Mouse (Mus musculus) hindbrain, embryonic 10.5 days (tissue): ENCODE measurements at regions not wholly inside any gene's neighbourhood (a gene's known extent, or its start where the extent isn't known, plus 50 kb on each side); places are given as distances from the start of the nearest gene placed in this dataset.

Experiments used
- DNase-seq: peaks from one replicate; pipeline ENCODE4 v3.0.0-alpha.2; 2017; ENCODE audit warnings: low spot score
- H3K27ac ChIP-seq: fragments of 300-500 bp; sonication (generic); 2 replicates; pipeline ENCODE4 v1.5.1; 2016; ENCODE audit warnings: mild to moderate bottlenecking, moderate library complexity
- H3K27me3 ChIP-seq: fragments of 300-500 bp; sonication (generic); 2 replicates; pipeline ENCODE4 v1.6.1; 2016; ENCODE audit warnings: mild to moderate bottlenecking; ENCODE audit not compliant: poor library complexity, insufficient read depth, severe bottlenecking
- H3K36me3 ChIP-seq: fragments of 300-500 bp; sonication (generic); 2 replicates; pipeline ENCODE4 v1.6.1; 2016; ENCODE audit warnings: mild to moderate bottlenecking, moderate library complexity
- H3K4me1 ChIP-seq: fragments of 300-500 bp; sonication (generic); replicated peaks from 2 replicates; pipeline ENCODE4 v1.6.1; 2016; ENCODE audit warnings: mild to moderate bottlenecking
- H3K4me3 ChIP-seq: fragments of 300-500 bp; sonication (generic); 2 replicates; pipeline ENCODE4 v1.5.1; 2016; ENCODE audit warnings: mild to moderate bottlenecking, moderate library complexity
- H3K9me3 ChIP-seq: fragments of 300-500 bp; sonication (generic); 2 replicates; pipeline ENCODE4 v1.6.1; 2016; ENCODE audit warnings: mild to moderate bottlenecking, moderate library complexity
- WGBS: fragments of 180-500 bp; shearing (Covaris S2); methylation state at CpG from one replicate; pipeline ENCODE4 v1.1.7; 2016; 5-methylcytosine and 5-hydroxymethylcytosine counted together

DNA sequence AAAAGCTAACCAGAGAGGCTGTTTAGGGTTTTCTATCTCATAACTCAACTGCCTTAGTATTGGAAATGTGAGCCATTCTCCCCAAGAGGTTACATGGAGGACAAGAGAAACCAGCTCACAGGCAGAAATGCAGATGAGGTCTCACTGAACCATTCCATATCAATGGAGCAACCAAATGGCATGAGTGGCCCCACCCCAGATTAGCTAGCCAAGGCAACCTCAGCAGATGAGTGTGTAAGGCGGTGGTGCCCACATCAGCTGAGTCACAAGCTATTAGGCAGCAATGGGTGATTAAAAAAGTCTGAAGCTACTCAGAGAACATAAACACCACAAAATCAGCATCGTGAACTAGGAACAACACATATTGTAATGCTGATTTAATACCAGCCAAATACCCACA is 133.2 kb downstream of the Lpin1 start:
- Histone ChIP-seq H3K4me1 (no peaks in the 10 kb centered on the region), H3K9me3 (no peaks in the 10 kb centered on the region), H3K27ac (no peak overlapping the region), H3K4me3 (no peak overlapping the region), H3K27me3 (no peaks in the 10 kb centered on the region), H3K36me3 (no peaks in the 10 kb centered on the region)
- 89% methylated on average over 2 of the region's 2 CpGs for WGBS
- no peak for DNase-seq

DNA sequence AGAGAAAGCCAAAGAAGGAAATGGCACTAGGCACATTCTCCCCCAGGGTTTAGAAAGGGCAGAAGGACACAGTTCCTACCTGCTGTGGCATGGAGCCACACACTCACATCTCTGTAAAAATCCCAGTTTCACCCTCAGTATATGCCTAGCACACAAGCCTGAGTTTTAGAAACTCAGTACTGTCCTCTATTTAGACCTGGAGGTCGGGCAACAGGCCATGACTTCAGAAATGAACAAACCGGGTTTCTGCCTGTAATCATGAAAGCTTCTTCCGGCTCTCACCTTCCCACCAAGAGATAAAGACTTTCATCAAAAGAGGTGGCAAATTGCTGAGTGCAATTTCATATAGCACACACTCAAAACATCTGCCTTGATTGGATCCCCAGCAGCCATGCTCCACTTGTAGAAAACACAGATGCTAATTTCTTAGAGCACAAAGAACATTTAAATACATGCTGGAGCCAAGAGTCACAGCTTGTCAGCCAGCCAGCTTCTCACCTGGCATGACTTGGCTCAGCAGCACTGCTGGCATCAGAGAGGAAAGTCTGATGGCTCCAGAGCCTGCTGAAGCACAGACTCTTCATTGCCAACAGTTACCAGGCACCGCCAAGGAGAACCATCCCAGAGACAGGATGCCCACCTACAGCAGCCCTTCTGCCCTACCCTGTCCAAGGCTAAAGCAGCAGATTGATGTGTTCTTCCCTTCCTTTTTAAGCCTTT is 136.2 kb downstream of the Lpin1 start:
- Histone ChIP-seq H3K36me3 (no peaks in the 10 kb centered on the region), H3K27ac (no peak overlapping the region), H3K4me1 (no peaks in the 10 kb centered on the region), H3K27me3 (no peaks in the 10 kb centered on the region), H3K9me3 (no peaks in the 10 kb centered on the region), H3K4me3 (no peak overlapping the region)
- DNase-seq: no peak
- 84% methylated on average over 4 of the region's 4 CpGs for WGBS

DNA sequence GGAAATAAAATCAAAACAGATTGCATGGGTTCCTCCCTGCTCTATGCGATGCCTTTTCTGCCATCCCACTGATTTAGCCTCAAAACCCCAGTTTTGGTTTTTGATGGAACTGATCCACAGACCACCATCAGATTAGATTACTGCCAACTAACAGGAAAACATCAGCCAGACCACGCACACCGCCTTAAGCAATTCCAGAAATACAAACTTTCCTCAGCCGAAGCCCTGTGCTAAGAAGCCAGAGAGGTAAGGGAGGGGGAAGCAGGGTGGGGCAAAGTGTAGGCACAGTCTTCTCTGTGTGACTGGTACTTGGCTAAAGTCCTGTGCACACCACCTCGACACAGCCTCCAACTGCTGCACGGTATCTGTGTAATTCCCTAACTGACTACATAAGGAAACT is 153.3 kb downstream of the Lpin1 start:
- Histone ChIP-seq H3K36me3 (no peaks in the 10 kb centered on the region), H3K27me3 (no peaks in the 10 kb centered on the region), H3K4me1 (no peaks in the 10 kb centered on the region), H3K9me3 (no peaks in the 10 kb centered on the region), H3K4me3 (no peak overlapping the region), H3K27ac (no peak overlapping the region)
- 91% methylated on average over 6 of the region's 6 CpGs for WGBS
- DNase-seq: no peak

DNA sequence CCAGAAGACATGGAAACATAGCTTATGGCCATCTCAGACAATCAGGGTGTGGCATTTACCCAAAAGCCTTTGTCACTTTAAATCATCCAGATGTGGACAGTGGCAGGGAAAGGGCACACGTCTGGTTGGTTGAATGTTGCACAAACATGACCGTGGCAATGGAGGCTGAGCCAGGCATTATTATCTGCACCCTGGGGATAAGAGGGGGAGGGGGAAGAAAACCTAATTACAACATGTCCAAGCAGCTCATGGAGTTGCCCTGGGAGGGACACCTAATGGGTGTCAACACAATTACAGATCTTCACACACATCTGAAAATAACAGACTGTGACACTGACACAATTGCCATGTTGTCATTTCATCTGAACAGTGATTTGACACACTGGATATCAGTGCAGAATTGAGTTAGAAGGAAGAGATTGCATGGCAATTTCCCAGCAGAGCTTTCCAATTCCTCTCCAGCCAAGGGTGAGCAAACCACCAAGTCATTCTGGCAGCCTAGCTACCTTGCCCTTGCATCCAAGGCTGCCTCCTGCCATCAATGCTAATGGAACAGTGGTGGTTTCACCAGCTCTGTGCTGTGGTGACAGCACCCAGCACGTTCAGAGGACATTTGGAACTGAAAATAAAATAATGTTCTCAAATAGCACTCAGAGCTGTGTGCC is 159.9 kb downstream of the Lpin1 start:
- DNase-seq: no peak
- Histone ChIP-seq H3K36me3 (no peaks in the 10 kb centered on the region), H3K4me3 (no peak overlapping the region), H3K27ac (no peak overlapping the region), H3K9me3 (peaks cover 5% of the 10 kb centered on the region; the same call in 1 of the 2 replicates), H3K4me1 (no peaks in the 10 kb centered on the region), H3K27me3 (no peaks in the 10 kb centered on the region)
- 72% methylated on average over 3 of the region's 3 CpGs for WGBS

DNA sequence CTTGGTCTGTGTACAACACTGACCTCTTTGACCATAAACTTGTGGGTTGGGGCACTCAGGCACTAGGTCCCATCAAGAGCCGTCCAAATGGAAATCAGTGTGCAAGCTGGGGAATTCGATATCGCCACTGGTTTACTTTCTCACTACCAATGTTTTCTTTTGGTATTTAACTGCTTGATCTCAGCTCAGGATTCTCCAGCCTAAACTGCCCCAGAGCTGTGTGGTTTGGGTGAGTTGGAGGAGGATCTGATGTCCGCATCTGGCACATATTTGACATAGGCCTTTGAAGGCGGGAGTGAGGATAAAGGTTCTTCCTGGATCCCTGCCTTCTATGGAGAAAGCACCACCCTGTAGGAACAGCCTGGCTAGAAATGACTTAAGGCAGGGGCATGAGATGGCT is 172.0 kb downstream of the Lpin1 start:
- 84% methylated on average over 5 of the region's 5 CpGs for WGBS
- no peak for DNase-seq

DNA sequence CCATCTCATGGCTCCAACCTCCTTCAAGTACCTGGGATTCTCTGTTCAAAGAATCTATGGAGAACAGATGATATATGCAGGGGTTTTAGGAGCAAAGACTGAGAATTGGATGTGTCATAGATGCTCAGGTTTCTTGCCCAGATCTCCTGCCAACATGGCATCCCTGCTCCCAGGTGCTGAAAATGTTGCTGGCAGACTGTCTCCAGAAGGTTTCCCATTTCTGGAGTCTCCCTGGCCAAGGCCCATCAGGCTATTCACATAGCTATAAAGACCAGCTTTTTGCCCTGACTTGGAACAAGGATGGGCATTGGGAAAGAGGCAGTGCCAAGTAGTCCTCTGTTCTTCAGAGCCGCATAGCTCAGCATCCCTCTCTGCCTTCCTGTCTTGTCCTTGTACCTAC is 173.8 kb downstream of the Lpin1 start:
- H3K4me3 ChIP-seq: no peak overlapping the region
- no peaks in the 10 kb centered on the region for H3K36me3 ChIP-seq
- 92% methylated on average over 1 of the region's 1 CpGs for WGBS
- no peaks in the 10 kb centered on the region for H3K27me3 ChIP-seq
- 0 out of 2 replicates have a peak, but pooled peaks cover 3% of the 10 kb centered on the region for H3K9me3 ChIP-seq
- H3K4me1 ChIP-seq: no peaks in the 10 kb centered on the region
- no peak for DNase-seq
- H3K27ac ChIP-seq: no peak overlapping the region

More for the DNA sequence above, 172.0 kb downstream of the Lpin1 start:
- Histone ChIP-seq H3K4me1 (no peaks in the 10 kb centered on the region), H3K27me3 (no peaks in the 10 kb centered on the region), H3K27ac (no peak overlapping the region), H3K4me3 (no peak overlapping the region), H3K9me3 (0 out of 2 replicates have a peak, but pooled peaks cover 3% of the 10 kb centered on the region), H3K36me3 (no peaks in the 10 kb centered on the region)

DNA sequence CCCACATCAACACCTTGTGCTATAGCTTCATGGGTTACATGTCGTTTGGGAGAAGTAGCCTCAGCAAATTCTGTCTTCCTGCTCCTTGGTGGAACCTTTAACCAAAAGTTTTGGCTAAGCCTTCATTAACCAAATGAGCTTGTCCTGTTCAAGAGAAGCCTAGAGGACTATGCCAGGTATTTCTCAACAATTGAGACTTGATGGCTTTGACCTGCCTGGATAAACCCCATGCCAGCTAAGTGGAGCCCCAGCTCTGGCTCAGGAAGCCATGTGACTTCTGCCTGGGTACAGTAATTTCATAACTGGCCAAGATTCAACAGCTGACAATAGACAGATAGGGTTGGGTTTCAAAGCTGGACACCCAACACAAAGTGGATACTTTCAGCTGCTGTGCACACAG is 174.5 kb downstream of the Lpin1 start:
- H3K27me3 ChIP-seq: no peaks in the 10 kb centered on the region
- H3K4me1 ChIP-seq: no peaks in the 10 kb centered on the region
- H3K36me3 ChIP-seq: no peaks in the 10 kb centered on the region
- no peak for DNase-seq
- no peak overlapping the region for H3K4me3 ChIP-seq
- no peak overlapping the region for H3K27ac ChIP-seq
- WGBS: 88% methylated on average over 1 of the region's 1 CpGs
- H3K9me3 ChIP-seq: 0 out of 2 replicates have a peak, but pooled peaks cover 3% of the 10 kb centered on the region

DNA sequence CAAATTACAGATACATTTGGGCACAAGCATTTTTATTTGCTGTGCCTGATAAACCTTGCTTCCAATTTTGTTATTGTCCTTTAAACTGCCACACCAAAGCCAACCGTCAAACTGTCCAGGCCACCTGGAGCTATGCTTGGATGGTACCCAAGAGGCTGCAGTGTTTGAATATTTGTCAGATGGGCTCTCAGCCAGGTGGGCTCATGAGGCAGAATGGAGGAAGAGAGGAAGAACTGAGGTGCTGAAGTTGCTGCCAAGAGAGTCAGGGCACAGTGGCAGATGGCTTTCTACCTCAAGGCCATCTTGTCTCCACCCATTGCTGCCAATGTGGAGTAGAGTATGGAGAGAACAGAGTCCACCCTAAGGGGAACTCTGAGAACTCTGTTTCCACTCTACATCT is 176.0 kb downstream of the Lpin1 start:
- H3K27me3 ChIP-seq: no peaks in the 10 kb centered on the region
- no peak overlapping the region for H3K27ac ChIP-seq
- no peaks in the 10 kb centered on the region for H3K36me3 ChIP-seq
- 89% methylated on average over 1 of the region's 1 CpGs for WGBS
- no peaks in the 10 kb centered on the region for H3K4me1 ChIP-seq
- DNase-seq: no peak
- H3K9me3 ChIP-seq: no peaks in the 10 kb centered on the region
- no peak overlapping the region for H3K4me3 ChIP-seq

DNA sequence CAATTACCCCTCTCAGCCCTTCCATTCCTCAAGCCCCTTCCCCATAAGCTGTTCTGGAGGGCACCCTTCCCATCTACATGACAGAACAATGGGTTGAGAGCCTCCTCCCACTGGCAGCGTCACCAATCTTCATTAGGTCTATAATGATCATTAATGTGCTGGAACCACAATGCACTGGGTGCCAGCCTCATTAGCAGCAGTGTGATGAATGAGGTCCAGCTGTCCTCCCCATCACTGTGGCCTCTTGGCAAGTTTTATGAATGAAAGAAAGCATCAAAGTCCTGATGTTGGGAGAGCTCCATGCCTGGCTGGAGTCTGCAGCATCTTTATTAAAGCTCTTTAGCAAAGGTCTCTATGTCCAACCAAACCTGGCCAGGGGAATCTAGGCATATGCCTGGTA is 176.5 kb downstream of the Lpin1 start:
- WGBS: 59% methylated on average over 1 of the region's 1 CpGs
- no peaks in the 10 kb centered on the region for H3K9me3 ChIP-seq

DNA sequence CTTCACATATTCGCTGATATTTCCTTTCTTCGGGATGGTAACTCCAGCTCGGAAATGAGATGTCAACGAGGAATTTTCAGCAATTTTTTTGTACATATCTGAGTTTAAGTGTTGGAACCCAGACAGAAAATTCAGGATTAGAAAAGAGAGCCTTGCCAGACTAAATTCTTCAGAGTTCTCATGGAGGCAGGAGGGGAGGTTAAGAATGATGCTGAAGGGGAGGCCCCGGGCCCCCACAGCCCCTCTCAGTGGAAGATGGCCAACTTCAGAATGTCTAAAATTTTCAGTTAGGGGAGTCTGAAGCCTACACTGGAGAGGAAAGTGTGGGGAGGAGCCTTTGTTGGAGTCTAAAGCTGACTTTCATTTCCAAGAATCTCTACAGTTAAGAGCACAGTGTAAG is 184.8 kb downstream of the Lpin1 start:
- no peaks in the 10 kb centered on the region for H3K4me1 ChIP-seq
- 90% methylated on average over 5 of the region's 5 CpGs for WGBS
- no peak overlapping the region for H3K4me3 ChIP-seq
- no peaks in the 10 kb centered on the region for H3K27me3 ChIP-seq
- H3K9me3 ChIP-seq: no peaks in the 10 kb centered on the region
- no peak overlapping the region for H3K27ac ChIP-seq
- DNase-seq: no peak
- H3K36me3 ChIP-seq: no peaks in the 10 kb centered on the region

More for the DNA sequence above, 176.5 kb downstream of the Lpin1 start:
- DNase-seq: no peak
- Histone ChIP-seq H3K4me1 (no peaks in the 10 kb centered on the region), H3K27me3 (no peaks in the 10 kb centered on the region), H3K27ac (no peak overlapping the region), H3K4me3 (no peak overlapping the region), H3K36me3 (no peaks in the 10 kb centered on the region)

DNA sequence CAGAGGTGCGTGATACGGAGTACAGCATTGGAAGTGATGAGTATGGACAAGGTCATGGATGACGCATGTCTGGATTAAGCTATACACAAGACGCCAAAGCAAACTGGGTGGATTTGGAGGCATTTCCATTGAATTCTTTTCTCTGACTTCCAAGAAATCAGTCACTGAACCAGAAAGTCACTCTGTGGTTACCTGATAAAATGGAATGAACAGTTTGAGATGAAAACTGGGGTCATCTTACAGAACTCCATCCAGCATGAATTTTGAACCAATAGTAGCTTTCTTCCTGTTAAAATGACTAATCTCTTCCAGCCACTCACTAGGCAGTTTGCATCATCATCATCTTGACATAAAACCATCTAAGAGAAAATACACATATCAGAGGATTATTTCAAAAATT is 186.2 kb downstream of the Lpin1 start:
- Histone ChIP-seq H3K4me3 (no peak overlapping the region), H3K4me1 (no peaks in the 10 kb centered on the region), H3K36me3 (no peaks in the 10 kb centered on the region), H3K27ac (no peak overlapping the region), H3K9me3 (no peaks in the 10 kb centered on the region), H3K27me3 (no peaks in the 10 kb centered on the region)
- WGBS: 96% methylated on average over 4 of the region's 4 CpGs
- DNase-seq: no peak

DNA sequence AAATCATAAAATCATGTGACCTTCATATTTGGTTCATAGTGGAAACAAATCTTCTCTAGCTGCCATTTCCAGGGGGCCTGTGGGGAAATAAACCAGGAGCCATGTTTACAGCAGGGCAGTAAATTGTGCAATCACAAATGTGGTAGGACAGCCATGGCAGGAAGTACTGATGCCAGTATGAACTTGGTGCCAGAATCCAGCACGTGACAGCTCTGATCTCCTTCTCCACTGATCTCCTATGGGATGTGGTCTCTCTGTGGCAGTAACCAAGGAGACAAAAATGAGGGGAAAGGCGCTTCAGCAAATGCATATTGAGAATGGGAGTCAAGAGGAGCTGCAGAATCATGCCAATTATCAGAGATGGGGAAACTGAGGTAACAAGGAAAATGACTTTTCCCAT is 215.0 kb downstream of the Lpin1 start:
- H3K27ac ChIP-seq: no peak overlapping the region
- DNase-seq: no peak
- H3K4me1 ChIP-seq: no peaks in the 10 kb centered on the region
- H3K4me3 ChIP-seq: no peak overlapping the region
- no peaks in the 10 kb centered on the region for H3K36me3 ChIP-seq
- 82% methylated on average over 2 of the region's 2 CpGs for whole genome bisulfite sequencing
- H3K9me3 ChIP-seq: no peaks in the 10 kb centered on the region
- no peaks in the 10 kb centered on the region for H3K27me3 ChIP-seq

DNA sequence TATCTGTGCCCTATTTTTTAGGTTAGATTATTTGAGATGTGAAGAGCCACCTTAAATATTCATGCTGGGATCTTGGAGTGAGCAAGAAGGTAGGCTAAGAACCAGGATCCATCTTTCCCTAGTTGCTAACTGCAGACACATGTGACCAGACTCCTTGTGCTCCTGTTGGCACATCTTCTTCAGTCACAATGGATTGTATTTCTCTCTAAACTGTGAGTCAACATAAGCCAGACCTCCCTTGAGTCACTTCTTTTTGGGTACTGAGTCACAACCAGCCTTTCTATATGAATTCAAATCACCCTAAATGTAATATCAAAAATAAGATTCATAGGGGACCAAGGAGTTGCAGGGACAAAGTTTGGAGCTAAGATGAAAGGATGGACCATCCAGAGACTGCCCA is 217.9 kb downstream of the Lpin1 start:
- no peaks in the 10 kb centered on the region for H3K27me3 ChIP-seq
- DNase-seq: no peak
- no peaks in the 10 kb centered on the region for H3K36me3 ChIP-seq
- H3K27ac ChIP-seq: no peak overlapping the region
- H3K9me3 ChIP-seq: no peaks in the 10 kb centered on the region
- H3K4me1 ChIP-seq: no peaks in the 10 kb centered on the region
- no peak overlapping the region for H3K4me3 ChIP-seq
